Mouse (Mus musculus) thymus, adult 2 months (tissue): Measurements from ENCODE around the gene Capn1.

ENCODE experiments used
- CTCF ChIP-seq: fragments of 200-500 bp; IDR thresholded peaks from 2 replicates; pipeline ENCODE4 v1.5.1; 2012; ENCODE audit warnings: mild to moderate bottlenecking, control low read depth, low read length, moderate library complexity, borderline replicate concordance; ENCODE audit not compliant: control insufficient read depth, poor library complexity, insufficient read depth; ENCODE audit errors: extremely low read depth
- POLR2A ChIP-seq: fragments of 200-500 bp; IDR thresholded peaks from 2 replicates; pipeline ENCODE4 v1.6.1; 2012; ENCODE audit warnings: mild to moderate bottlenecking, low read length, control low read depth, moderate library complexity; ENCODE audit not compliant: control insufficient read depth, poor library complexity, insufficient read depth; ENCODE audit errors: extremely low read depth

DNA sequence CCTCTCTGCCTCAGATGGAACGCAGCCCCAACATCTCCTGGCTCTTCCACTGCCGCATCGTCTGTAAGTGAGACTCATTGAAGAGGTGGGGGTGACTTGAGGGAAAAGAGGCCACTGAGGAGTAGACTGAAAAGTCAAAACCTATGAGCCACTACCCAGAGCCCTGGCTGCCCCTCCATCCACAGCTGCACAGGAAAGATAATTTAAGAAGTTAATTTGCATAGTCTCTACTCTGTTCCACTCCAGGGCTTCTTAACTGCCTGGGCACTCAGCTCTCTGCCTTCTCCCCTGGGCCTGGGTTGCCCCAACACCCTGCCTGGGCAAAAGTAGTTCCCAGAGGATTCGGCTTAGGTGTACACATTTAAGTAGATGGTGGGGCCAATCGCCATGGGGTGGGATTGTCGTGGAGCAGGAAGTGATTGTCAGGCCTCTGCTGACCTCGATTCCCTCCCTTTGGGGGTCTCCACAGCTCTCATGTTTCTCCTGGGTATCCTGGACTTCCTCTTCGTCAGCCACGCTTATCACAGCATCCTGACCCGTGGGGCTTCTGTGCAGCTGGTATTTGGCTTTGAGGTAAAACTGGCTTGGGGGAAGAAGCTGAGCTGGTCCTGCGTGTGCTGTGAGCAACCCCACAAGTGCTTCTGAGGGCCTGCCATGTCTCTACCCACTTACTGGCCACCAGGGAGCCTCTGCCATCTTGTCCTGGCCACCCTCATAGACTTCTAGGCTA lies 33.1 kb upstream of the Capn1 start:
- no peak for TF ChIP-seq POLR2A
- TF ChIP-seq CTCF = no peak
